Mouse (Mus musculus) midbrain, embryonic 14.5 days (tissue): ENCODE measurements around the gene Tom1l1. TPM values are rescaled to one million over a fixed set of nuclear protein-coding genes. Genes with fewer than 3 reads are reported as not detected.
"Not testable (repeated sequence)": the region's sequence is repeated elsewhere in the genome, so short reads cannot be mapped to it uniquely, and the experiment has no call there.

ENCODE experiments used
- ATAC-seq: fragments of 200-750 bp; cut with Nextera tagmentation; 2 replicates; pipeline ENCODE4 v1.8.0; 2017; ENCODE audit warnings: moderate number of reproducible peaks, moderate library complexity; ENCODE audit not compliant: low FRiP score, low TSS enrichment
- DNase-seq: peaks from one replicate; pipeline ENCODE4 v3.0.0-alpha.2; 2015
- H3K27ac ChIP-seq: fragments of 300-500 bp; sonication (generic); replicated peaks from 2 replicates; pipeline ENCODE4 v1.5.1; 2014; ENCODE audit warnings: mild to moderate bottlenecking, low read depth, low read length, moderate library complexity
- H3K27me3 ChIP-seq: fragments of 300-500 bp; sonication (generic); 2 replicates; pipeline ENCODE4 v1.6.1; 2014; ENCODE audit warnings: low read length, control low read depth, mixed read lengths; ENCODE audit not compliant: control insufficient read depth, insufficient read depth
- H3K36me3 ChIP-seq: fragments of 300-500 bp; sonication (generic); 2 replicates; pipeline ENCODE4 v1.6.1; 2014; ENCODE audit warnings: low read length, control low read depth; ENCODE audit not compliant: control insufficient read depth, insufficient read depth
- H3K4me1 ChIP-seq: fragments of 300-500 bp; sonication (generic); 2 replicates; pipeline ENCODE4 v1.6.1; 2014; ENCODE audit warnings: mild to moderate bottlenecking, antibody characterized with exemption, low read length, control low read depth; ENCODE audit not compliant: control insufficient read depth, insufficient read depth
- H3K4me2 ChIP-seq: fragments of 300-500 bp; sonication (generic); 2 replicates; pipeline ENCODE4 v1.6.1; 2014; ENCODE audit warnings: mild to moderate bottlenecking, low read length, moderate library complexity
- H3K4me3 ChIP-seq: fragments of 300-500 bp; sonication (generic); replicated peaks from 2 replicates; pipeline ENCODE4 v1.5.1; 2014; ENCODE audit warnings: low read depth, low read length
- H3K9ac ChIP-seq: fragments of 300-500 bp; sonication (generic); replicated peaks from 2 replicates; pipeline ENCODE4 v1.6.1; 2014; ENCODE audit warnings: mild to moderate bottlenecking, low read length, moderate library complexity
- H3K9me3 ChIP-seq: fragments of 300-500 bp; sonication (generic); 2 replicates; pipeline ENCODE4 v1.6.1; 2016; ENCODE audit warnings: low read length, control low read depth, mixed read lengths; ENCODE audit not compliant: control insufficient read depth
- WGBS: fragments of 180-500 bp; shearing (Covaris S2); extraction: QIAGEN DNeasy Blood & Tissue Kit; methylation state at CpG from one replicate; pipeline ENCODE4 v1.1.7; 2014; 5-methylcytosine and 5-hydroxymethylcytosine counted together
- polyA plus RNA-seq: library from polyadenylated mRNA; unstranded; fragments of >200 nt; fragmentation: Nextera tagmentation; extraction: Ambion mirVana; gene quantifications from 2 replicates; pipeline ENCODE4 v1.2.1, GENCODE M21; 2014

Gene Tom1l1
- 13.5 and 16.9 TPM in 2 replicates for polyA plus RNA-seq

DNA sequence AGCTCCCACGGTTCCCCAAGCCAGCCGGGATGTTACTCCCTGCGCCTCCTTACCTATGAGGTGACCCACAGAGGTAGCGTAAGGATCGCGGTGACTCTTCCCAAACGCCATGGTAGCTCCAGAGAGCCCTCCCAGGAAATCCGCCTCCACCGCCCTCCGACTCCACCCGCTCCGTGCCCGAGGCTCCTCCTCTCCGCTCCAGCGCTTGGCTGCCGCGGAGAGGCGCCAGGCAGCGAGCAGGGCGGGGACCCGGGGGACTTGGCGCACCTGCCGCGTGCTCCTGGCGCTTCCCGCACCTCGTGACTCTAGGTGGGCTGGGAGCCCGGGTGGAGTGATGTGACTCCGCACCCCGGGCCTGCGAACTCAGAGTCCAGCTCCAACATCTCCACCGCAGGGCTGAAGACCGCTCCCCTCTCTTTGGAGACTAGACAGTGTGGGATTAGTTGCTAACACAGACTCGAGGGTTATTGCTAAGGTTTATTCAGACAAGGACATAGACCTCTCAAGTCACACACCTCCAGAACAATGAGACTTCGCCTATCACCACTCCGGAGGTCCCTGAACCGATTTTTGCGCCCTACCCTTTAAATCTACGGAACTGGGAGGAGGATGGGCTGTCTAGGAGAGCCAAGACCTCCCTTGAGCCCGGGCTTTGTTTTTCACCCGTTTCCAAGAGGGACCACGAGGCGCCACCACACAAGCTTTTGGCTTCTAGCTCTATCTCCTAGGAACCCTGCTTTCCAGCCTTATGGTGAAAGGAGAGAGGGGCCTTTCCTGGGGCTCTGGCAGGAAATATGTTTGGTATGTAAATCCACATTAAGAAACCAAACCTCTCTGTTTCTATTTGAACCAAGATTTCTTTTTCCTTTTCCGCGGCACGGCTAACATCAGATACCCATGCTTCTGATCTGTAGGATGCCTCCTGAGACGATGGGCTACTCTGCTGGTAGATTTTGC is at the start of gene Tom1l1:
Gene Tom1l1, minus strand, starts transcription at position 907 of the 957 bp plus-strand sequence.
- no peaks in the 10 kb centered on the region for H3K27me3 ChIP-seq
- H3K4me1 ChIP-seq: no peaks in the 10 kb centered on the region
- WGBS: 5% methylated on average over 47 of the region's 47 CpGs
- no peaks in the 10 kb centered on the region for H3K36me3 ChIP-seq
- ATAC-seq (peak; percentile 88), DNase-seq (peak; percentile 85)
- no peaks in the 10 kb centered on the region for H3K9me3 ChIP-seq
- peak within 1 kb of the TSS; percentile 68; the same call in 1 of the 2 replicates for H3K27ac ChIP-seq
- H3K9ac ChIP-seq: peak within 1 kb of the TSS; percentile 60
- H3K4me2 ChIP-seq: peak within 1 kb of the TSS; percentile 82
- H3K4me3 ChIP-seq: peak within 1 kb of the TSS; percentile 54

DNA sequence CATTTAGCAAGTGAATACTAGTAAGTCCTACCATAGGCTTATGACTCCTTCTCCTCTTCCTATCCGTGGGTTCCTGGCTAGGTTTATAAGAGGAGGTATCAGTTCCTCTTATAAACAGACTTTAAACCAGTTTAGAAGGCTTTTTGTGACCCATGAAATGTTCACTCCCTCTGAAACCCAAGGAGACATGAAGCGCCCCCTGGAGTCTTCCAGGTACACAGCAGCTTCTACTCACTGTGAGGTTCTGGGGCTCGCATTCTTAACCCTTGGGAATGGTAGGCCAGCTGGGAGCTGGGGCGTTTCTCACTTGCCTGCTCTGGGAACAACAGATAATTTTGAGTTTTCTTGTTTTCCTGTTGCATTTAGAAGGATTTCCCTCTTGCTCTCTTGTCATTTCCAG is 45.4 kb upstream of the Tom1l1 start:
- no peaks in the 10 kb centered on the region for H3K27me3 ChIP-seq
- H3K9me3 ChIP-seq: no peaks in the 10 kb centered on the region
- no peaks in the 10 kb centered on the region for H3K4me1 ChIP-seq
- ATAC-seq (no peak), DNase-seq (no peak)
- H3K36me3 ChIP-seq: no peaks in the 10 kb centered on the region
- H3K27ac ChIP-seq: no peak overlapping the region
- 77% methylated on average over 4 of the region's 4 CpGs for WGBS
- no peak overlapping the region for H3K4me2 ChIP-seq
- no peak overlapping the region for H3K4me3 ChIP-seq
- H3K9ac ChIP-seq: no peak overlapping the region

DNA sequence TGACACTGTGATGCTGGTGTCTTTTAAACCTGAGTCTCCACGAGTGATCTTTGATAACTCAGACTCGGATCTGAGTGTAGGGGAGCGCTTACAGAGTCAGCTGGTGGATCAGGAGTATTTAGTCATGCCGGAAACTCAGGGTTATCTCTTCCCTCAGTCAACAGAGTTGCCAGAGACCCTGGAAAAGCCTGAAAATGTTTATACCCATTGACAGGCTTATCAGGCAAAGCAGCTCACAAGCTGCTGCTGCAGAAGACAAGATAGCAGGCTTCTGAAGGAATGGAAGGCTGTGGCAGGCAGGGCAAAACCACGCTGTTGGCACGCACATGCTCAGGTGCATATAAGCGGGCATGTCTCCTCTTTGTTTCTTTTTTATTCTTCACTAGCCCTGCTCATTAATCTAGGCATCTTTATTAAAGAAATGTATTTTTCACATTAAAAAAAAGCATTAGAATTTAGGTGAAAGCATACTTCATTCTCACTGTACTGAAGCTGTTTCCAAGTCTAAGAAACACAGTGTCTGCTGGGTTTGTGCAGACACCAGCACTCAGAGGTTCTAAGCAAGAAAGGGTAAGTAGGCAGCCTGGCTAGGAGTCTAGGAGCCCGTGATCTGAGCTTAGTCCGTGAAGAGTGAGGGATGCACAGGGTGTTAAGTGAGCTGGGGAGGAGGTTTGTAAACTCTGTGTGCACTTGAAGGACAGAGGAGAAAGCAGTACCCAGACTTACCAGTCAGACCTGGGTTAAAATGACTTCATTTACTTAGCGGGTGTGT is 39.4 kb upstream of the Tom1l1 start:
- no peak overlapping the region for H3K4me2 ChIP-seq
- no peak for DNase-seq
- no peaks in the 10 kb centered on the region for H3K9me3 ChIP-seq
- H3K4me3 ChIP-seq: no peak overlapping the region
- no peak overlapping the region for H3K27ac ChIP-seq
- no peak for ATAC-seq
- no peaks in the 10 kb centered on the region for H3K36me3 ChIP-seq
- no peaks in the 10 kb centered on the region for H3K4me1 ChIP-seq
- WGBS: 81% methylated on average over 10 of the region's 10 CpGs
- no peak overlapping the region for H3K9ac ChIP-seq
- H3K27me3 ChIP-seq: no peaks in the 10 kb centered on the region

DNA sequence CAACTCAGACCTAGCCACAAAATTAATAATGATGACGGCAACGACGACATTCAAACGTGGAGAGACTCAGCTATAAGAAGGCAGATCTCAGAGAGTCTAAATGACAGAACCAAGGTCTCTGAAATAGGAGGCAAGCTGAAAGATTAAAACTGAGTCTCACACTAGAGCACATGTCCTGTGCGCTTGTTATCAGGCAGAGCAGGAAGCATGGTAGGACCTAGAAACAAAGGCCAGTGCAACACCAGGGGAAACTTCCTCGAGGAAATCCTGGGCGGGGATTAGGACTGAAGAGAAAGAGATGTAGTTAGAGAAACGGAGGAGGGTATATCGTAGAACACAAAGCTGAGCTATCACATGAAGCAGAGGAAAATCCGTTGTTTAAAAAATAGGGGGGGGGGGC is 38.6 kb upstream of the Tom1l1 start:
- Histone ChIP-seq H3K4me2 (no peak overlapping the region), H3K27ac (no peak overlapping the region), H3K9me3 (no peaks in the 10 kb centered on the region), H3K4me3 (no peak overlapping the region), H3K9ac (no peak overlapping the region), H3K4me1 (no peaks in the 10 kb centered on the region), H3K36me3 (no peaks in the 10 kb centered on the region), H3K27me3 (no peaks in the 10 kb centered on the region)
- 85% methylated on average over 10 of the region's 10 CpGs for WGBS
- no peak for ATAC-seq
- DNase-seq: no peak

DNA sequence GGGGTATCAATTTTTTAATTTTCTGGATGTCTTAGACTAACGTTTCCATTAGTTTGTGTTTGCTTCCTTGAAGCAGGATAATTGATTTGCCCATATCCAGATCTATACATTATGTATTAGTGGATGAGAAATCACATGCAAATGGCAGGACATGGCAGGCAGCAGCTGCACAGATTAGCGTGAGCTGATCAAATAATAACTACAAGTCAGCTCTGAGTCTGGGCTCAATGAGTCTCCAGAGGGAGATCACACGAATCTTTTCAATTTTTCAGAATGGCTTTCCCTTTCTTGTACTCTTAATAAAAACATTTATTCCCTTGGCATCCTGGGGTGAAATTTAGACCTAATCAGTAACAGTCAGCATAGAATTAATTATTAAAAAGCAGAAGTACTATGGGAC is 34.1 kb upstream of the Tom1l1 start:
- H3K27ac ChIP-seq: no peak overlapping the region
- 13% methylated on average over 3 of the region's 3 CpGs for WGBS

DNA sequence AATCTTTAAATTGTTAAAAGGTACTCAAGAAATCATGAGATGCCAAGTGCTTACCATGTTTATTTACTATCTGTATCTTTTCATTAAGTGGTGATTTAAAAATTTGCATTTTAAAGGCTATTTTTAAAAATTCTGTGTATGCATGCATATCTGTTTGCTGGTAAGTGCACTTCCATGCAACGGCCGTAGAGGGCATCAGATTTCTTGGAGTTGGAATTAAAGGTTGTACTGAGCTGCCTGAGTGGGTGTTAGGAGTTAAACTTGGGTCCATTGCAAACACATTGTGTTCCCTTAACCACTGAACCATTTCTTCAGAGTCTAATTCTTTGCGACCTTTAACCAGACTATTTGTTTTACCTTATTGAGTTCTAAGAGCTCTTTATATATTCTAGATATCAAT is 29.6 kb upstream of the Tom1l1 start:
- no peak for ATAC-seq
- Histone ChIP-seq H3K9ac (no peak overlapping the region), H3K27me3 (no peaks in the 10 kb centered on the region), H3K9me3 (no peaks in the 10 kb centered on the region), H3K4me1 (no peaks in the 10 kb centered on the region), H3K36me3 (no peaks in the 10 kb centered on the region), H3K27ac (no peak overlapping the region), H3K4me3 (no peak overlapping the region), H3K4me2 (no peak overlapping the region)
- 93% methylated on average over 3 of the region's 3 CpGs for WGBS
- DNase-seq: no peak

More for the DNA sequence above, 34.1 kb upstream of the Tom1l1 start:
- no peaks in the 10 kb centered on the region for H3K27me3 ChIP-seq
- no peaks in the 10 kb centered on the region for H3K36me3 ChIP-seq
- no peak overlapping the region for H3K4me3 ChIP-seq
- peak; percentile 73 for DNase-seq
- H3K4me1 ChIP-seq: no peaks in the 10 kb centered on the region
- no peak overlapping the region for H3K9ac ChIP-seq
- H3K4me2 ChIP-seq: no peak overlapping the region
- no peaks in the 10 kb centered on the region for H3K9me3 ChIP-seq
- peak; percentile 81; the same call in 1 of the 2 replicates for ATAC-seq

DNA sequence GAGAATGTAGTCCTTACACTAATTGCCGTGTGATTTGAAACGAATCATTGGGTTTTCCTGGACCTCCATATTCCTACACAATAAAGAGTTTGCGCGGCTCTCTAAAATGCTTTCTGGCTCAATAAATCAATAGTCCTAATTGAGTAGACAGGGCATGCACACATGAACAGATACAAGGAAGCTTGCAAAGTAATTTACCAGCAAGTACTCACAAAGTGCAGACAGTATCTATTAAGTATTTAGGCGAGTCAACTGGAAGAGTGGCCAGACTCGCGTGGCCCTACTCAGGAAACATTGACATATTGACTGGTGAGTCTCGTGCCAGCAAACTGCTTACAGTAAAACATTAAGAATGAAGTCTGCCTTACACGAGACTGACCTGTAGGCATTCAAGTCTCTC is 23.4 kb upstream of the Tom1l1 start:
- no peak for DNase-seq
- no peaks in the 10 kb centered on the region for H3K4me1 ChIP-seq
- no peak overlapping the region for H3K27ac ChIP-seq
- WGBS: 86% methylated on average over 9 of the region's 9 CpGs
- no peak overlapping the region for H3K4me3 ChIP-seq
- no peaks in the 10 kb centered on the region for H3K36me3 ChIP-seq
- no peak overlapping the region for H3K4me2 ChIP-seq
- ATAC-seq: no peak
- H3K9me3 ChIP-seq: no peaks in the 10 kb centered on the region
- no peaks in the 10 kb centered on the region for H3K27me3 ChIP-seq
- H3K9ac ChIP-seq: no peak overlapping the region

DNA sequence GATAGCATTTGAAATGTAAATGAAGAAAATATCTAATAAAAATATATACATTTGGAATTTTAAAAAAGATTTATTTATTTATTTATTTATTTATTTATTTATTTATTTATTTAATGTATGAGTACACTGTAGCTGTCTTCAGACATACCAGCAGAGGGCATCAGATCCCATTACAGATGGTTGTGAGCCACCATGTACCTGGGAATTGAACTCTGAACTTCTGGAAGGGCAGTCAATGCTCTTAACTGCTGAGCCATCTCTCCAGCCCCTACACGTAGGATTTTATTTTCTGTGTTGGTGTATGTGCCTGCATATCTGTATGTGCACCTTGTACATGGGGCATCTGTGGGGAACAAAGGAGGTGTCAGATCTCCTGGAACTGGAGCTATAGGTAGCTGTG is 19.0 kb upstream of the Tom1l1 start:
- H3K4me3 ChIP-seq, H3K27me3 ChIP-seq, ATAC-seq, H3K9me3 ChIP-seq, H3K4me2 ChIP-seq, H3K9ac ChIP-seq, H3K27ac ChIP-seq, H3K36me3 ChIP-seq, DNase-seq, H3K4me1 ChIP-seq: not testable (repeated sequence)
- WGBS: 95% methylated on average over 1 of the region's 1 CpGs
